Mouse (Mus musculus): ENCODE data around the gene Atp5g1. TPM values are rescaled to one million over a fixed set of nuclear protein-coding genes. Genes with fewer than 3 reads are reported as not detected.

Atp5g1 gene
- polyA plus RNA-seq, 1 experiment from 2014 or later = 1,240 TPM

GRCm38 (mm10) chr11:96092674-96093291 lies 17.3 kb upstream of the Atp5g1 start:
- Histone ChIP-seq H3K27me3 (ENCODE audit: insufficient read depth, poor library complexity, severe bottlenecking) (peaks cover 15% of the 10 kb centered on the region), H3K36me3 (no peaks in the 10 kb centered on the region), H3K9me3 (no peaks in the 10 kb centered on the region), H3K4me3 (no peak overlapping the region), H3K4me1 (no peaks in the 10 kb centered on the region), H3K27ac (no peak overlapping the region)
- no peak for DNase-seq (ENCODE audit: low spot score)
- 29% methylated on average over 7 of the region's 7 CpGs for WGBS

GRCm38 (mm10) chr11:96091073-96091472 lies 15.6 kb upstream of the Atp5g1 start:
- H3K27me3 ChIP-seq (ENCODE audit: insufficient read depth, poor library complexity, severe bottlenecking) = no peaks in the 10 kb centered on the region
- no peak overlapping the region for H3K27ac ChIP-seq
- H3K4me1 ChIP-seq = no peaks in the 10 kb centered on the region
- DNase-seq (ENCODE audit: low spot score) = no peak
- H3K36me3 ChIP-seq = no peaks in the 10 kb centered on the region
- no peak overlapping the region for H3K4me3 ChIP-seq
- no peaks in the 10 kb centered on the region for H3K9me3 ChIP-seq
- WGBS = 47% methylated on average over 2 of the region's 2 CpGs

GRCm38 (mm10) chr11:96087981-96088380 lies 12.5 kb upstream of the Atp5g1 start:
- Histone ChIP-seq H3K9me3 (no peaks in the 10 kb centered on the region), H3K36me3 (no peaks in the 10 kb centered on the region), H3K4me1 (no peaks in the 10 kb centered on the region), H3K27me3 (ENCODE audit: insufficient read depth, poor library complexity, severe bottlenecking) (no peaks in the 10 kb centered on the region), H3K4me3 (no peak overlapping the region), H3K27ac (no peak overlapping the region)
- 85% methylated on average over 6 of the region's 6 CpGs for WGBS
- DNase-seq (ENCODE audit: low spot score) = no peak

- no peak for DNase-seq (ENCODE audit: low spot score)
- Histone ChIP-seq H3K4me3 (no peak overlapping the region), H3K9me3 (no peaks in the 10 kb centered on the region), H3K27ac (no peak overlapping the region), H3K4me1 (no peaks in the 10 kb centered on the region), H3K27me3 (ENCODE audit: insufficient read depth, poor library complexity, severe bottlenecking) (no peaks in the 10 kb centered on the region), H3K36me3 (no peaks in the 10 kb centered on the region)
- WGBS = 78% methylated on average over 3 of the region's 3 CpGs
These were observed 7.2 kb upstream of the Atp5g1 start for GRCm38 (mm10) chr11:96082682-96083081.

GRCm38 (mm10) chr11:96080736-96081135 lies 5.3 kb upstream of the Atp5g1 start:
- H3K27me3 ChIP-seq (ENCODE audit: insufficient read depth, poor library complexity, severe bottlenecking) = no peaks in the 10 kb centered on the region
- H3K36me3 ChIP-seq = no peaks in the 10 kb centered on the region
- 0 out of 2 replicates have a peak, but pooled peaks cover 4% of the 10 kb centered on the region for H3K4me1 ChIP-seq
- no peak overlapping the region for H3K27ac ChIP-seq
- H3K9me3 ChIP-seq = no peaks in the 10 kb centered on the region
- WGBS = 79% methylated on average over 5 of the region's 5 CpGs
- no peak overlapping the region for H3K4me3 ChIP-seq
- no peak for DNase-seq (ENCODE audit: low spot score)

GRCm38 (mm10) chr11:96076221-96077105 lies 993 bp upstream of the Atp5g1 start:
- WGBS = 63% methylated on average over 13 of the region's 13 CpGs
- Histone ChIP-seq H3K27ac (peak overlapping the region; percentile 86), H3K9me3 (no peaks in the 10 kb centered on the region), H3K4me1 (peaks cover 26% of the 10 kb centered on the region), H3K36me3 (peaks cover 17% of the 10 kb centered on the region), H3K4me3 (peak overlapping the region; percentile 84), H3K27me3 (ENCODE audit: insufficient read depth, poor library complexity, severe bottlenecking) (no peaks in the 10 kb centered on the region)
- no peak for DNase-seq (ENCODE audit: low spot score)

- H3K4me3 ChIP-seq = peak overlapping the region; percentile 84
- DNase-seq (ENCODE audit: low spot score) = no peak
- no peaks in the 10 kb centered on the region for H3K9me3 ChIP-seq
- under 1% methylated on average over 15 of the region's 15 CpGs for WGBS
- H3K27me3 ChIP-seq (ENCODE audit: insufficient read depth, poor library complexity, severe bottlenecking) = no peaks in the 10 kb centered on the region
- H3K27ac ChIP-seq = peak overlapping the region; percentile 94
- H3K36me3 ChIP-seq = peaks cover 30% of the 10 kb centered on the region
- peaks cover 28% of the 10 kb centered on the region for H3K4me1 ChIP-seq
These were observed 327 bp downstream of the Atp5g1 start for GRCm38 (mm10) chr11:96075177-96075508.

GRCm38 (mm10) chr11:96074351-96075176 lies 906 bp downstream of the Atp5g1 start:
- peak overlapping the region; percentile 94 for H3K27ac ChIP-seq
- 19% methylated on average over 17 of the region's 17 CpGs for WGBS

GRCm38 (mm10) chr11:96073295-96073993 lies 2.0 kb downstream of the Atp5g1 start:
- no peak for DNase-seq (ENCODE audit: low spot score)
- WGBS = 74% methylated on average over 9 of the region's 9 CpGs
- Histone ChIP-seq H3K4me3 (peak overlapping the region; percentile 84), H3K27ac (0 out of 2 replicates have a peak overlapping the region, but pooled peaks have one; percentile 94), H3K9me3 (no peaks in the 10 kb centered on the region), H3K27me3 (ENCODE audit: insufficient read depth, poor library complexity, severe bottlenecking) (no peaks in the 10 kb centered on the region), H3K4me1 (peaks cover 28% of the 10 kb centered on the region), H3K36me3 (peaks cover 39% of the 10 kb centered on the region)

More at GRCm38 (mm10) chr11:96074351-96075176, 906 bp downstream of the Atp5g1 start:
- no peak for DNase-seq (ENCODE audit: low spot score)
- Histone ChIP-seq H3K9me3 (no peaks in the 10 kb centered on the region), H3K4me3 (peak overlapping the region; percentile 84), H3K27me3 (ENCODE audit: insufficient read depth, poor library complexity, severe bottlenecking) (no peaks in the 10 kb centered on the region), H3K36me3 (peaks cover 36% of the 10 kb centered on the region), H3K4me1 (peaks cover 28% of the 10 kb centered on the region)

- Histone ChIP-seq H3K4me3 (no peak overlapping the region), H3K4me1 (peaks cover 24% of the 10 kb centered on the region), H3K36me3 (peaks cover 39% of the 10 kb centered on the region), H3K27ac (no peak overlapping the region), H3K9me3 (no peaks in the 10 kb centered on the region), H3K27me3 (ENCODE audit: insufficient read depth, poor library complexity, severe bottlenecking) (no peaks in the 10 kb centered on the region)
- no peak for DNase-seq (ENCODE audit: low spot score)
- 75% methylated on average over 1 of the region's 1 CpGs for WGBS
These were observed 4.5 kb downstream of the Atp5g1 start for GRCm38 (mm10) chr11:96071013-96071412.

GRCm38 (mm10) chr11:96070353-96070752 lies 5.1 kb downstream of the Atp5g1 start:
- 88% methylated on average over 7 of the region's 7 CpGs for WGBS
- Histone ChIP-seq H3K27ac (no peak overlapping the region), H3K9me3 (no peaks in the 10 kb centered on the region), H3K36me3 (peaks cover 39% of the 10 kb centered on the region), H3K4me3 (no peak overlapping the region), H3K27me3 (ENCODE audit: insufficient read depth, poor library complexity, severe bottlenecking) (no peaks in the 10 kb centered on the region), H3K4me1 (peaks cover 29% of the 10 kb centered on the region)
- DNase-seq (ENCODE audit: low spot score) = no peak

GRCm38 (mm10) chr11:96068231-96068630 lies 7.2 kb downstream of the Atp5g1 start:
- no peak overlapping the region for H3K27ac ChIP-seq
- peaks cover 30% of the 10 kb centered on the region for H3K4me1 ChIP-seq
- peaks cover 32% of the 10 kb centered on the region for H3K36me3 ChIP-seq
- WGBS = 79% methylated on average over 5 of the region's 5 CpGs
- H3K27me3 ChIP-seq (ENCODE audit: insufficient read depth, poor library complexity, severe bottlenecking) = no peaks in the 10 kb centered on the region
- no peak for DNase-seq (ENCODE audit: low spot score)
- no peak overlapping the region for H3K4me3 ChIP-seq
- no peaks in the 10 kb centered on the region for H3K9me3 ChIP-seq

Measured in heart, embryonic 10.5 days (tissue).